Mouse (Mus musculus) G1E (cell line): Measurements from ENCODE around the gene Capn11.

Source experiments
- CTCF ChIP-seq: IDR thresholded peaks from 2 replicates; pipeline ENCODE4 v1.5.1; 2012; ENCODE audit warnings: low read depth, low read length, inconsistent platforms, mixed read lengths
- GATA1 ChIP-seq: IDR thresholded peaks from 2 replicates; pipeline ENCODE4 v1.6.1; 2012; ENCODE audit warnings: borderline replicate concordance, low read length, inconsistent platforms, mixed read lengths

- no peak for TF ChIP-seq CTCF
- TF ChIP-seq GATA1 = no peak
These were observed 67.2 kb downstream of the Capn11 start for GRCm38 (mm10) chr17:45591701-45592605.
